Mouse (Mus musculus) MEL (cell line): ENCODE results near the gene Myo1g. TPM values are rescaled to one million over a fixed set of nuclear protein-coding genes. Genes with fewer than 3 reads are reported as not detected.
A peak's percentile ranks its signal among the peaks of the same experiment; 100 is the strongest.

Source experiments
- DNase-seq: peaks from one replicate; pipeline ENCODE4 v3.0.0; 2011; ENCODE audit warnings: low read depth, low spot score
- H3K27ac ChIP-seq: 2 replicates; pipeline ENCODE4 v1.5.1; 2012; ENCODE audit warnings: low read depth, mild to moderate bottlenecking, control low read depth, low read length, moderate library complexity; ENCODE audit not compliant: control insufficient read depth
- H3K27me3 ChIP-seq, 2 experiments: fragments of 150-350 bp in 1 of 2; sonication (generic) in 1 of 2; 2 replicates each; pipeline ENCODE4 v1.6.1; 2012; ENCODE audit warnings: low read length in 2 of 2, mild to moderate bottlenecking in 2 of 2, improper control_type of control experiment in 1 of 2, moderate library complexity in 1 of 2; ENCODE audit not compliant: insufficient read depth in 2 of 2, control insufficient read depth in 1 of 2
- H3K36me3 ChIP-seq, 2 experiments: 2 replicates each; pipeline ENCODE4 v1.6.1; 2012 to 2014; ENCODE audit warnings: low read length in 2 of 2, improper control_type of control experiment in 1 of 2, inconsistent platforms in 1 of 2, mild to moderate bottlenecking in 1 of 2; ENCODE audit not compliant: insufficient read depth in 2 of 2, control insufficient read depth in 1 of 2
- H3K4me1 ChIP-seq, 2 experiments: fragments of 150-350 bp in 1 of 2; sonication (generic) in 1 of 2; 2 replicates each; pipeline ENCODE4 v1.6.1; 2012; ENCODE audit warnings: low read length in 2 of 2, improper control_type of control experiment in 1 of 2, mild to moderate bottlenecking in 1 of 2; ENCODE audit not compliant: insufficient read depth in 2 of 2, control insufficient read depth in 1 of 2
- H3K4me3 ChIP-seq, 2 experiments: fragments of 150-350 bp in 1 of 2; sonication (generic) in 1 of 2; 2 replicates each; pipeline ENCODE4 v1.5.1; 2012; ENCODE audit warnings: low read depth in 2 of 2, low read length in 2 of 2, mild to moderate bottlenecking in 2 of 2, moderate library complexity in 2 of 2, control low read depth in 1 of 2, improper control_type of control experiment in 1 of 2; ENCODE audit not compliant: control insufficient read depth in 1 of 2, insufficient read depth in 1 of 2
- H3K79me2 ChIP-seq: 2 replicates; pipeline ENCODE4 v1.6.1; 2012; ENCODE audit warnings: mild to moderate bottlenecking, low read length, moderate library complexity; ENCODE audit not compliant: control insufficient read depth, poor library complexity, insufficient read depth
- H3K9ac ChIP-seq: 2 replicates; pipeline ENCODE4 v1.6.1; 2012; ENCODE audit warnings: low read depth, mild to moderate bottlenecking, control low read depth, low read length, moderate library complexity; ENCODE audit not compliant: control insufficient read depth, poor library complexity, severe bottlenecking
- H3K9me3 ChIP-seq: fragments of 150-350 bp; sonication (generic); replicated peaks from 2 replicates; pipeline ENCODE4 v1.6.1; 2012; ENCODE audit warnings: mild to moderate bottlenecking, low read length, improper control_type of control experiment, moderate library complexity; ENCODE audit not compliant: insufficient read depth
- E2F4 ChIP-seq: IDR thresholded peaks from 2 replicates; pipeline ENCODE4 v1.6.1; 2011; ENCODE audit warnings: low read depth, low read length, improper control_type of control experiment, borderline replicate concordance
- ELF1 ChIP-seq: IDR thresholded peaks from 2 replicates; pipeline ENCODE4 v1.6.1; 2014; ENCODE audit warnings: low read depth, mild to moderate bottlenecking, inconsistent platforms, low read length, improper control_type of control experiment, moderate library complexity
- EP300 ChIP-seq, 2 experiments: IDR thresholded peaks; 2 replicates each; pipeline ENCODE4 v1.6.1; 2011; ENCODE audit warnings: improper control_type of control experiment in 2 of 2, low read length in 2 of 2, low read depth in 1 of 2, mild to moderate bottlenecking in 1 of 2
- GATA1 ChIP-seq: IDR thresholded peaks from 2 replicates; pipeline ENCODE4 v1.6.1; 2011; ENCODE audit warnings: low read depth, low read length, improper control_type of control experiment
- MAX ChIP-seq: IDR thresholded peaks from 2 replicates; pipeline ENCODE4 v1.6.1; 2011; ENCODE audit warnings: low read length, improper control_type of control experiment
- MEF2A ChIP-seq: IDR thresholded peaks from 2 replicates; pipeline ENCODE4 v1.6.1; 2014; ENCODE audit warnings: low read depth, mild to moderate bottlenecking, inconsistent platforms, low read length, improper control_type of control experiment; ENCODE audit not compliant: poor library complexity, insufficient replicate concordance, severe bottlenecking; ENCODE audit errors: extremely low read depth
- MXI1 ChIP-seq: IDR thresholded peaks from 2 replicates; pipeline ENCODE4 v1.6.1; 2011; ENCODE audit warnings: mild to moderate bottlenecking, low read depth, low read length, improper control_type of control experiment
- MYC ChIP-seq: IDR thresholded peaks from 2 replicates; pipeline ENCODE4 v1.6.1; 2011; ENCODE audit warnings: low read depth, mild to moderate bottlenecking, low read length, improper control_type of control experiment, moderate library complexity
- NRF1 ChIP-seq: IDR thresholded peaks from 2 replicates; pipeline ENCODE4 v1.6.1; 2014; ENCODE audit warnings: low read depth, mild to moderate bottlenecking, inconsistent platforms, low read length, improper control_type of control experiment, moderate library complexity; ENCODE audit not compliant: poor library complexity, insufficient read depth, severe bottlenecking
- RCOR1 ChIP-seq: IDR thresholded peaks from 2 replicates; pipeline ENCODE4 v1.6.1; 2012; ENCODE audit warnings: low read depth, mild to moderate bottlenecking, inconsistent platforms, low read length, improper control_type of control experiment
- SMC3 ChIP-seq: IDR thresholded peaks from 2 replicates; pipeline ENCODE4 v1.6.1; 2011; ENCODE audit warnings: low read depth, low read length, improper control_type of control experiment
- TBP ChIP-seq: IDR thresholded peaks from 2 replicates; pipeline ENCODE4 v1.8.0; 2011; ENCODE audit warnings: low read depth, low read length, improper control_type of control experiment
- TCF12 ChIP-seq: IDR thresholded peaks from 2 replicates; pipeline ENCODE4 v1.6.1; 2014; ENCODE audit warnings: low read depth, mild to moderate bottlenecking, inconsistent platforms, low read length, improper control_type of control experiment, moderate library complexity
- ZMIZ1 ChIP-seq: IDR thresholded peaks from 2 replicates; pipeline ENCODE4 v1.6.1; 2012; ENCODE audit warnings: low read depth, mild to moderate bottlenecking, inconsistent platforms, low read length, improper control_type of control experiment, moderate library complexity
- ZNF384 ChIP-seq: IDR thresholded peaks from 2 replicates; pipeline ENCODE4 v1.6.1; 2012; ENCODE audit warnings: low read depth, mild to moderate bottlenecking, inconsistent platforms, low read length, improper control_type of control experiment
- polyA plus RNA-seq, 2 experiments: library from polyadenylated mRNA; stranded (reverse) in 1 of 2; unstranded in 1 of 2; fragments of >175 nt in 1 of 2; fragments of >200 nt in 1 of 2; gene quantifications; 2 replicates each; pipeline versions ENCODE4 v1.2.1 to v1.2.4; 2012; ENCODE audit warnings: low replicate concordance in 2 of 2, low read depth in 1 of 2; ENCODE audit not compliant: insufficient read length in 2 of 2, insufficient read depth in 1 of 2, missing spikeins in 1 of 2
- total RNA-seq: library from RNA; depleted of rRNA; stranded (reverse); fragments of 300-350 nt; gene quantifications from 2 replicates; pipeline ENCODE4 v1.2.3, GENCODE M21; 2012

Myo1g gene
- total and polyA plus RNA-seq, 3 experiments, result 19.4 to 33.3 TPM; not detected in 1

GRCm38 (mm10) chr11:6487496-6487895 lies 33.3 kb downstream of the Myo1g start:
- DNase-seq, result peak; percentile 79

GRCm38 (mm10) chr11:6486916-6487315 lies 33.8 kb downstream of the Myo1g start:
- Histone ChIP-seq H3K36me3 (peaks cover 0 to 25% of the 10 kb centered on the region in 2 experiments; a peak in 2 of 4 replicates), H3K79me2 (no peaks in the 10 kb centered on the region), H3K4me1 (peaks cover 10 to 34% of the 10 kb centered on the region in 2 experiments), H3K27me3 (no peaks in the 10 kb centered on the region), H3K4me3 (no peak overlapping the region), H3K27ac (no peak overlapping the region), H3K9me3 (no peaks in the 10 kb centered on the region), H3K9ac (no peak overlapping the region)
- no peak for DNase-seq
- TF ChIP-seq SMC3 (no peak), GATA1 (no peak), MAX (no peak)

More at GRCm38 (mm10) chr11:6487496-6487895, 33.3 kb downstream of the Myo1g start:
- peaks cover 0 to 25% of the 10 kb centered on the region in 2 experiments; a peak in 2 of 4 replicates for H3K36me3 ChIP-seq
- TF ChIP-seq TCF12 (0 out of 2 replicates have a peak, but pooled peaks have one; percentile 8), MYC (no peak), ZMIZ1 (no peak), ZNF384 (no peak), ELF1 (0 out of 2 replicates have a peak, but pooled peaks have one; percentile 14), GATA1 (peak; percentile 49), TBP (no peak), MXI1 (no peak), E2F4 (no peak), NRF1 (no peak), RCOR1 (peak; percentile 60; the same call in 1 of the 2 replicates), MEF2A (no peak), EP300 (IDR thresholded peaks at IDR 0.05; ENCODE audit: low read depth in 1 of 2, low read length in 2 of 2) (peak in 1 of 2 experiments; percentile 20; a peak in 1 of 4 replicates)
- H3K9ac ChIP-seq, result peak overlapping the region; percentile 19; the same call in 1 of the 2 replicates
- H3K79me2 ChIP-seq, result no peaks in the 10 kb centered on the region
- H3K4me1 ChIP-seq, result peaks cover 10 to 34% of the 10 kb centered on the region in 2 experiments
- H3K27me3 ChIP-seq, result no peaks in the 10 kb centered on the region
- H3K27ac ChIP-seq, result 0 out of 2 replicates have a peak overlapping the region, but pooled peaks have one; percentile 7
- H3K9me3 ChIP-seq, result no peaks in the 10 kb centered on the region
- H3K4me3 ChIP-seq, result peak overlapping the region; percentile 1 to 32; a peak in 3 of 4 replicates
